Mouse (Mus musculus): ENCODE data around the gene Cbx7. TPM values are rescaled to one million over a fixed set of nuclear protein-coding genes. Genes with fewer than 3 reads are reported as not detected.

Cbx7 gene
- total RNA-seq, 2 experiments from 2014 or later, result 15.4 to 18.4 TPM

Small RNA genes within 50 kb of the gene (microRNA-seq; reads per million reads assigned to microRNA genes)
- gene Mir7213, result 2.4 reads per million

Other genes starting within 250 kb of the Cbx7 start
- gene Sun2, start 228.6 kb downstream of the Cbx7 start, total RNA-seq (2021), result 10 to 100 TPM; 53.3 to 56.7 TPM
- 10 to 100 TPM; 25.3 to 25.6 TPM for gene Dnal4, start 193.3 kb downstream of the Cbx7 start, total RNA-seq (2021)
- gene Nptxr, start 166.4 kb downstream of the Cbx7 start, total RNA-seq (2021), result 10 to 100 TPM; 17.2 to 17.3 TPM
- gene Npcd, start 136.9 kb downstream of the Cbx7 start, total RNA-seq (2021), result 1 to 10 TPM; 3.7 to 4.2 TPM
- gene Cbx6, start 136.4 kb downstream of the Cbx7 start, total RNA-seq (2021), result 100 to 1,000 TPM; 105 TPM
- 10 to 100 TPM; 28.4 to 33.4 TPM for gene Apobec3, start 79.5 kb downstream of the Cbx7 start, total RNA-seq (2021)
- gene Pdgfb, start 43.9 kb upstream of the Cbx7 start, total RNA-seq (2021), result 10 to 100 TPM; 31.3 to 35.1 TPM
- gene Syngr1, start 120.2 kb upstream of the Cbx7 start, total RNA-seq (2021), result 10 to 100 TPM; 26.4 to 27.6 TPM
- gene Rpl3, start 120.7 kb upstream of the Cbx7 start, total RNA-seq (2021), result 100 to 1,000 TPM; 927 to 955 TPM
- gene Tab1, start 162.0 kb upstream of the Cbx7 start, total RNA-seq (2021), result 10 to 100 TPM; 37.6 to 37.8 TPM
- 10 to 100 TPM; 12.4 to 15.4 TPM for gene Mgat3, start 202.6 kb upstream of the Cbx7 start, total RNA-seq (2021)

Data from adrenal gland, postnatal 4 days (tissue).